Mouse (Mus musculus) liver, embryonic 14.5 days (tissue): ENCODE data around the gene Rdh7. TPM values are rescaled to one million over a fixed set of nuclear protein-coding genes. Genes with fewer than 3 reads are reported as not detected.
A peak's percentile ranks its signal among the peaks of the same experiment; 100 is the strongest.
"Not testable (repeated sequence)": the region's sequence is repeated elsewhere in the genome, so short reads cannot be mapped to it uniquely, and the experiment has no call there.

Experiments
- ATAC-seq: fragments of 200-750 bp; cut with Nextera tagmentation; 2 replicates; pipeline ENCODE4 v1.8.0; 2017; ENCODE audit warnings: moderate number of reproducible peaks, mild to moderate bottlenecking, moderate library complexity; ENCODE audit not compliant: insufficient read depth
- DNase-seq, 3 experiments: peaks; one replicate each; pipeline ENCODE4 v3.0.0-alpha.2; 2012 to 2013; ENCODE audit warnings: low read depth in 3 of 3, low spot score in 3 of 3
- H3K27ac ChIP-seq: fragments of 300-500 bp; sonication (generic); 2 replicates; pipeline ENCODE4 v1.5.1; 2014; ENCODE audit warnings: moderate library complexity, mild to moderate bottlenecking, control low read depth, inconsistent platforms
- H3K27me3 ChIP-seq: fragments of 300-500 bp; sonication (generic); 2 replicates; pipeline ENCODE4 v1.6.1; 2014; ENCODE audit warnings: mild to moderate bottlenecking, low read length, moderate library complexity; ENCODE audit not compliant: control insufficient read depth, insufficient read depth
- H3K36me3 ChIP-seq: fragments of 300-500 bp; sonication (generic); replicated peaks from 2 replicates; pipeline ENCODE4 v1.6.1; 2014; ENCODE audit warnings: low read depth; ENCODE audit not compliant: control insufficient read depth, insufficient read depth
- H3K4me1 ChIP-seq, 2 experiments: fragments of 200-500 bp in 1 of 2; fragments of 300-500 bp in 1 of 2; sonication (generic) in 1 of 2; replicated peaks; 2 replicates each; pipeline ENCODE4 v1.6.1; 2012 to 2014; ENCODE audit warnings: antibody characterized with exemption in 1 of 2, inconsistent platforms in 1 of 2, low read length in 1 of 2; ENCODE audit not compliant: control insufficient read depth in 2 of 2, insufficient read depth in 2 of 2
- H3K4me2 ChIP-seq: fragments of 300-500 bp; sonication (generic); 2 replicates; pipeline ENCODE4 v1.6.1; 2014; ENCODE audit warnings: low read depth, mild to moderate bottlenecking, control low read depth, moderate library complexity
- H3K4me3 ChIP-seq, 2 experiments: fragments of 200-500 bp in 1 of 2; fragments of 300-500 bp in 1 of 2; sonication (generic) in 1 of 2; 2 replicates each; pipeline ENCODE4 v1.5.1; 2012 to 2014; ENCODE audit warnings: low read depth in 2 of 2, low read length in 2 of 2, mild to moderate bottlenecking in 2 of 2, control low read depth in 1 of 2, inconsistent platforms in 1 of 2, moderate library complexity in 1 of 2; ENCODE audit not compliant: insufficient read depth in 1 of 2
- H3K9ac ChIP-seq: fragments of 300-500 bp; sonication (generic); replicated peaks from 2 replicates; pipeline ENCODE4 v1.6.1; 2014; ENCODE audit warnings: mild to moderate bottlenecking, control low read depth, moderate library complexity
- H3K9me3 ChIP-seq: fragments of 300-500 bp; sonication (generic); 2 replicates; pipeline ENCODE4 v1.6.1; 2016; ENCODE audit warnings: low read length, mixed read lengths; ENCODE audit not compliant: control insufficient read depth
- CTCF ChIP-seq: IDR thresholded peaks from 2 replicates; pipeline ENCODE4 v1.5.1; 2016; ENCODE audit warnings: antibody characterized with exemption, low read depth, control low read depth
- EP300 ChIP-seq: IDR thresholded peaks from 2 replicates; pipeline ENCODE4 v1.6.1; 2016; ENCODE audit warnings: antibody characterized with exemption, low read depth
- WGBS: fragments of 180-500 bp; shearing (Covaris S2); extraction: QIAGEN DNeasy Blood & Tissue Kit; methylation state at CpG from one replicate; pipeline ENCODE4 v1.1.7; 2014; ENCODE audit not compliant: insufficient replicate concordance; 5-methylcytosine and 5-hydroxymethylcytosine counted together
- polyA plus RNA-seq, 2 experiments: library from polyadenylated mRNA; depleted of rRNA in 1 of 2; stranded (reverse) in 1 of 2; unstranded in 1 of 2; fragments of >200 nt; fragmentation: Nextera tagmentation in 1 of 2; extraction: Ambion mirVana in 1 of 2; gene quantifications; 2 replicates each; pipeline versions ENCODE4 v1.2.1 to v1.2.3; 2012 to 2014

Gene Rdh7
- polyA plus RNA-seq, 2 experiments, result 1.1 to 1.9 TPM

DNA sequence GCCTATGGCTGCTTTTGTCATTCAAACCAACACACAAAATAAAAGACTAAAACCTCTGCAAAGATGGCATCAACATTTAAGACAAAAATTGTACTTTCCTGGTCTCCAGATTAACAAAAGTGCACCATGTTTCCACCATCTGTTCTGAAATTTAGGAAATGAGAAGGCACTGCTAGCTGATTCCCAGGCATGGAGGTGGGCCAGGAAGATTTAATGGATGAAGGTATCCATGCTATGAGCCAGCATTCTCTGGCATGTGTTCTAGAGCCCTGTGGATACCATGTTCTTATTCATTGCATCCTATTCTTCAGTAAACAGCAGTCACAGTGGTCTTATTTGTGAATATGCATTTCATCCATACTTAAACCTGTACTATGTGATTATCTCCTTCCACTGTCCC is 32.2 kb downstream of the Rdh7 start:
- Histone ChIP-seq H3K9me3 (no peaks in the 10 kb centered on the region), H3K36me3 (no peaks in the 10 kb centered on the region), H3K4me1 (no peaks in the 10 kb centered on the region), H3K27ac (no peak overlapping the region), H3K9ac (no peak overlapping the region), H3K27me3 (no peaks in the 10 kb centered on the region), H3K4me2 (no peak overlapping the region), H3K4me3 (no peak overlapping the region)
- no peak for DNase-seq
- no peak for ATAC-seq
- no peak for TF ChIP-seq EP300
- no peak for TF ChIP-seq CTCF

- Histone ChIP-seq H3K4me1 (no peaks in the 10 kb centered on the region; a peak in 1 of 4 replicates), H3K36me3 (no peaks in the 10 kb centered on the region), H3K9ac (no peak within 1 kb of the TSS), H3K4me2 (no peak within 1 kb of the TSS), H3K27me3 (no peaks in the 10 kb centered on the region), H3K27ac (no peak within 1 kb of the TSS), H3K4me3 (no peak within 1 kb of the TSS), H3K9me3 (no peaks in the 10 kb centered on the region)
- no peak for ATAC-seq
- no peak for TF ChIP-seq EP300
- 57% methylated on average over 1 of the region's 1 CpGs for WGBS
- no peak for DNase-seq
These were observed 39.0 kb downstream of the Rdh7 start, which contains the start of gene Rdh19 for GRCm38 (mm10) chr10:127849628-127850027. Gene Rdh19 (plus strand): TSS chr10:127849928.

GRCm38 (mm10) chr10:127848089-127848488 is 40.5 kb downstream of the Rdh7 start:
- TF ChIP-seq EP300, result no peak
- TF ChIP-seq CTCF, result no peak
- H3K4me1 ChIP-seq, result no peaks in the 10 kb centered on the region; a peak in 1 of 4 replicates
- no peaks in the 10 kb centered on the region for H3K27me3 ChIP-seq
- no peak overlapping the region for H3K4me2 ChIP-seq
- WGBS, result 45% methylated on average over 1 of the region's 1 CpGs
- H3K9ac ChIP-seq, result no peak overlapping the region
- no peak overlapping the region for H3K27ac ChIP-seq
- DNase-seq (peak in 1 of 3 experiments; percentile 11), ATAC-seq (no peak)
- no peaks in the 10 kb centered on the region for H3K9me3 ChIP-seq
- H3K4me3 ChIP-seq, result no peak overlapping the region
- H3K36me3 ChIP-seq, result no peaks in the 10 kb centered on the region

GRCm38 (mm10) chr10:127845945-127846344 is 42.7 kb downstream of the Rdh7 start:
- DNase-seq, H3K27me3 ChIP-seq, ATAC-seq, H3K4me2 ChIP-seq, H3K9me3 ChIP-seq, H3K4me3 ChIP-seq, H3K9ac ChIP-seq, H3K27ac ChIP-seq, H3K36me3 ChIP-seq, H3K4me1 ChIP-seq: not testable (repeated sequence)
- WGBS, result 73% methylated on average over 5 of the region's 5 CpGs

GRCm38 (mm10) chr10:127840776-127841175 is 47.8 kb downstream of the Rdh7 start:
- Histone ChIP-seq H3K36me3 (no peaks in the 10 kb centered on the region), H3K9ac (no peak overlapping the region), H3K4me2 (no peak overlapping the region), H3K4me3 (no peak overlapping the region), H3K27me3 (no peaks in the 10 kb centered on the region), H3K4me1 (no peaks in the 10 kb centered on the region), H3K9me3 (no peaks in the 10 kb centered on the region), H3K27ac (no peak overlapping the region)
- DNase-seq (no peak), ATAC-seq (no peak)
- no peak for TF ChIP-seq EP300
- no peak for TF ChIP-seq CTCF
- 25% methylated on average over 2 of the region's 2 CpGs for WGBS

DNA sequence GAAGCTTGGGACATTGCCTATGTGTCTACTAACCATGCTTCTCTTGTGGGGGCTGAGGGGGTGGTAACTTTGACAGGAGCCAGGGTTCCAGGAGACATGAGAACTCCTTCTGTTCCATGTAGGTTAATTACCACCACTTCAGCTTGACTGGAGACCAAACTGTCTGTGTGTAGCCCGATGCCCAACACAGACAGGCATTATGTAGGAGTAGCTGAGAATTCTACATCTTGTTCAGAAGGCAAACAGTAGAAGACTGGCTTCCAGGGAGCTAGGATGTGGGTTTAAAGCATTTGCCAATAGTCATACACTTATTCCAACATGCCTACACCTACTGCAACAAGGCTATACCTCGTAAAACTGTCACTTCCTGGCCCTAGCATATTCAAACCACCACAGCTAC is 50.1 kb downstream of the Rdh7 start:
- no peak for ATAC-seq
- no peak for TF ChIP-seq CTCF
- no peak for TF ChIP-seq EP300

GRCm38 (mm10) chr10:127837793-127838192 is 50.8 kb downstream of the Rdh7 start:
- ATAC-seq, DNase-seq: not testable (repeated sequence)
- 61% methylated on average over 5 of the region's 5 CpGs for WGBS

More for the DNA sequence above, 50.1 kb downstream of the Rdh7 start:
- Histone ChIP-seq H3K9me3 (no peaks in the 10 kb centered on the region), H3K4me2 (no peak overlapping the region), H3K27ac (no peak overlapping the region), H3K4me1 (no peaks in the 10 kb centered on the region), H3K4me3 (no peak overlapping the region), H3K36me3 (no peaks in the 10 kb centered on the region), H3K9ac (no peak overlapping the region), H3K27me3 (no peaks in the 10 kb centered on the region)
- 53% methylated on average over 2 of the region's 2 CpGs for WGBS
- no peak for DNase-seq

More at GRCm38 (mm10) chr10:127837793-127838192, 50.8 kb downstream of the Rdh7 start:
- H3K27me3 ChIP-seq, H3K9me3 ChIP-seq, H3K4me2 ChIP-seq, H3K9ac ChIP-seq, H3K27ac ChIP-seq, H3K4me1 ChIP-seq, H3K4me3 ChIP-seq, H3K36me3 ChIP-seq: not testable (repeated sequence)
